Mouse (Mus musculus) forebrain, embryonic 12.5 days (tissue): ENCODE measurements at regions not wholly inside any gene's neighbourhood (a gene's known extent, or its start where the extent isn't known, plus 50 kb on each side); places are given as distances from the start of the nearest gene placed in this dataset.

Source experiments
- ATAC-seq: fragments of 200-750 bp; cut with Nextera tagmentation; 2 replicates; pipeline ENCODE4 v1.8.0; 2017; ENCODE audit warnings: moderate TSS enrichment; ENCODE audit not compliant: low FRiP score
- H3K27ac ChIP-seq: fragments of 300-500 bp; sonication (generic); 2 replicates; pipeline ENCODE4 v1.5.1; 2016; ENCODE audit warnings: mild to moderate bottlenecking
- H3K27me3 ChIP-seq: fragments of 300-500 bp; sonication (generic); 2 replicates; pipeline ENCODE4 v1.6.1; 2016; ENCODE audit warnings: mild to moderate bottlenecking
- H3K36me3 ChIP-seq: fragments of 300-500 bp; sonication (generic); replicated peaks from 2 replicates; pipeline ENCODE4 v1.6.1; 2016; ENCODE audit warnings: mild to moderate bottlenecking
- H3K4me1 ChIP-seq: fragments of 300-500 bp; sonication (generic); 2 replicates; pipeline ENCODE4 v1.6.1; 2016
- H3K4me2 ChIP-seq: fragments of 300-500 bp; sonication (generic); 2 replicates; pipeline ENCODE4 v1.6.1; 2016; ENCODE audit warnings: mild to moderate bottlenecking, moderate library complexity
- H3K4me3 ChIP-seq: fragments of 300-500 bp; sonication (generic); replicated peaks from 2 replicates; pipeline ENCODE4 v1.5.1; 2016; ENCODE audit warnings: mild to moderate bottlenecking
- H3K9ac ChIP-seq: fragments of 300-500 bp; sonication (generic); 2 replicates; pipeline ENCODE4 v1.6.1; 2016; ENCODE audit warnings: mild to moderate bottlenecking
- H3K9me3 ChIP-seq: fragments of 300-500 bp; sonication (generic); 2 replicates; pipeline ENCODE4 v1.6.1; 2016
- WGBS: fragments of 180-500 bp; shearing (Covaris S2); methylation state at CpG from one replicate; pipeline ENCODE4 v1.1.7; 2016; 5-methylcytosine and 5-hydroxymethylcytosine counted together

DNA sequence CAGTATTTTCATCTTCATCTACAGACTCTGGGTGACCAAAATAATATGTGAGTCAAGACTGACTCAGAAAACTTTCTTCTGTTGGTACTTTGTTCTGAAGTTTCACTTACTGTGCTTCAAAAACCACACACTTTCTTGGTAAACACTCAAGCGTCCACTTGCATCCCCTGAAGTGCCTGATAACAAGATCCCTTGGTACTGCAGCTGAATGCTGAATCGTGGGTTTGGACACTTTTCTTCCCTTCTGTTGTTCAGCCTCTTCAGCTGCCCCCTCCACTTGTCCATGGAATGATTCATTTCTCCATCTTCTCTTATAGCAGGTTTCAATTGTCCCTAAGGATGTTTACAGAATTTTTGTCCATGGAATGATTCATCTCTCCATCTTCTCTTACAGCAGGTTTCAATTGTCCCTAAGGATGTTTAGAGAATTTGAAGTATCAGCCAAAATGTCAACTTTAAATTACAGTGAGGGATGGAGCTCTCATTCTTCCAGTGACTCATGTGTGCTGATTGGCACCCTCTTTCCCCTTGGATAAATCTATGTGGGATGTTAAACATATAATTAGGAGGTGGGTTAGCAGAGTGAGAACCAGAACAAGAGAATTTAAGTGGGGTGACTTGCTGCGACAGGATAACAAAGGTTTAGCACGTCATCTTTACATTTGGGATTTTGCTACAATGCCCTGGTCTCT lies 57.7 kb upstream of the Pdk4 start:
- no peak for ATAC-seq
- Histone ChIP-seq H3K4me2 (no peak overlapping the region), H3K9me3 (no peaks in the 10 kb centered on the region), H3K27me3 (no peaks in the 10 kb centered on the region), H3K4me1 (no peaks in the 10 kb centered on the region), H3K9ac (no peak overlapping the region), H3K36me3 (no peaks in the 10 kb centered on the region), H3K4me3 (no peak overlapping the region), H3K27ac (no peak overlapping the region)
- 63% methylated on average over 4 of the region's 4 CpGs for WGBS

DNA sequence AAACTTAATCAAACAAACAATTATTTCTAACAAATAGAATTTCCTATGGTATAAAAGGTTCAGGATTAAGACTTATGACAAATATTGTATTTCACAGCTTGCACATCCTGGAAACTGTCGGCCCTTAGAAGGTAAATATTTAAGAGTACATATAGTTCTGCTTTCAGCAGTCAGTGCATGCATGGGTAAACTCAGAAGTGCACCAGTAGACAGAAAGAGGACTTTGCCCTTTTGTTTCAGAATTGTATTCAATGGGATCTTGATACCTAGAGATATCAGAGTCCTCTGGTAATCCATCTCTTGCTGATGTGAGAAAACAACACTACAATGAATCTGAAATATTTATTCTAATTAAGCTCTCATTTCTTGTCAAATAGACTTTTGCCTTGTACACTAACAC lies 54.0 kb upstream of the Pdk4 start:
- Histone ChIP-seq H3K36me3 (no peaks in the 10 kb centered on the region), H3K4me1 (no peaks in the 10 kb centered on the region), H3K9ac (no peak overlapping the region), H3K9me3 (no peaks in the 10 kb centered on the region), H3K27me3 (no peaks in the 10 kb centered on the region), H3K4me3 (no peak overlapping the region), H3K27ac (no peak overlapping the region), H3K4me2 (no peak overlapping the region)
- WGBS: 88% methylated on average over 1 of the region's 1 CpGs
- no peak for ATAC-seq
